Mouse (Mus musculus): ENCODE results near the gene Nmnat3.

DNA sequence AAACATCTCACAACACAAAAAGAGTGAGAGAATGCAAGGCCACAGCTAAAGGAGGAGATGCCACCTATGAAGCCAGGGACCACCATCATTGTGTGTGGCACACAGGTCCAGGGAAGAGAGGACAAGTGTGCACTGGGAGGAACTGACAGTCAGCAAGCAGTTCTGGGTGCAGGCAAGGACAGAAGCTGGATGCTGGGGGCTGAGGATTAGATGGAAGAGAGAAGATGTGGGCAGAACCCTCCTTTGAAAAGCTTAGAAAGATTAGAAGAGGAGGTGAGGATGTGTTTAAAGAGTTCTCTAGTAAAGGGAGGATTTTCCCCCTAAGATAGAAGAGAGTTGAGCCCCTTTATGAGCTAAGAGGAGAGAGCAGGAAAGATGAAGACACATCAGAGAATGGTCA is 2.4 kb downstream of the Nmnat3 start:
- TF ChIP-seq CTCF (IDR thresholded peaks at IDR 0.05; ENCODE audit: control insufficient read depth, insufficient read depth, insufficient replicate concordance, low read depth, low read length) (no peak), POLR2A (IDR thresholded peaks at IDR 0.05; ENCODE audit: control insufficient read depth, low read depth, low read length) (no peak)

Data from testis, adult 2 months (tissue).